Mouse (Mus musculus) fibroblast of lung, adult 2 months (primary cell): ENCODE results near the gene Myo16.

Experiments used
- DNase-seq: peaks from one replicate; pipeline ENCODE4 v3.0.0-alpha.2; 2011; ENCODE audit warnings: low read depth

Gene Myo16

GRCm38 (mm10) chr8:10479059-10479458, 325.3 kb downstream of the Myo16 start:
- DNase-seq = no peak

GRCm38 (mm10) chr8:10480850-10481249, 327.1 kb downstream of the Myo16 start:
- no peak for DNase-seq

GRCm38 (mm10) chr8:10482064-10482463, 328.4 kb downstream of the Myo16 start:
- DNase-seq = no peak

GRCm38 (mm10) chr8:10482880-10483279, 329.2 kb downstream of the Myo16 start:
- DNase-seq = no peak

- no peak for DNase-seq
Measured at GRCm38 (mm10) chr8:10483841-10484240, 330.1 kb downstream of the Myo16 start.

- DNase-seq = no peak
Measured at GRCm38 (mm10) chr8:10489738-10490419, 336.2 kb downstream of the Myo16 start.

- DNase-seq = no peak
Measured at GRCm38 (mm10) chr8:10490420-10490784, 336.7 kb downstream of the Myo16 start.

- DNase-seq = no peak
Measured at GRCm38 (mm10) chr8:10490874-10491273, 337.2 kb downstream of the Myo16 start.

- DNase-seq = no peak
Measured at GRCm38 (mm10) chr8:10499846-10500245, 346.1 kb downstream of the Myo16 start.

GRCm38 (mm10) chr8:10500465-10500864, 346.8 kb downstream of the Myo16 start:
- DNase-seq = no peak

GRCm38 (mm10) chr8:10501750-10502149, 348.0 kb downstream of the Myo16 start:
- DNase-seq = no peak

GRCm38 (mm10) chr8:10512105-10512504, 358.4 kb downstream of the Myo16 start:
- no peak for DNase-seq

- DNase-seq = no peak
Measured at GRCm38 (mm10) chr8:10517381-10517780, 363.7 kb downstream of the Myo16 start.

GRCm38 (mm10) chr8:10519276-10519675, 365.6 kb downstream of the Myo16 start:
- DNase-seq = no peak

- no peak for DNase-seq
Measured at GRCm38 (mm10) chr8:10521463-10521862, 367.8 kb downstream of the Myo16 start.

GRCm38 (mm10) chr8:10525686-10526085, 372.0 kb downstream of the Myo16 start:
- DNase-seq = no peak

- DNase-seq = no peak
Measured at GRCm38 (mm10) chr8:10526616-10527015, 372.9 kb downstream of the Myo16 start.

- DNase-seq = peak; percentile 76
Measured at GRCm38 (mm10) chr8:10534619-10535286, 381.0 kb downstream of the Myo16 start.

- DNase-seq = no peak
Measured at GRCm38 (mm10) chr8:10538319-10538718, 384.6 kb downstream of the Myo16 start.

GRCm38 (mm10) chr8:10539665-10540064, 386.0 kb downstream of the Myo16 start:
- DNase-seq = no peak

GRCm38 (mm10) chr8:10545890-10546289, 392.2 kb downstream of the Myo16 start:
- no peak for DNase-seq

GRCm38 (mm10) chr8:10546519-10546918, 392.8 kb downstream of the Myo16 start:
- no peak for DNase-seq

- DNase-seq = no peak
Measured at GRCm38 (mm10) chr8:10548003-10548584, 394.4 kb downstream of the Myo16 start.
